Mouse (Mus musculus): ENCODE data around the gene Efhd1. TPM values are rescaled to one million over a fixed set of nuclear protein-coding genes. Genes with fewer than 3 reads are reported as not detected.

The Efhd1 gene
- total and polyA plus RNA-seq, 3 experiments, result 0.15 TPM; not detected in 2

DNA sequence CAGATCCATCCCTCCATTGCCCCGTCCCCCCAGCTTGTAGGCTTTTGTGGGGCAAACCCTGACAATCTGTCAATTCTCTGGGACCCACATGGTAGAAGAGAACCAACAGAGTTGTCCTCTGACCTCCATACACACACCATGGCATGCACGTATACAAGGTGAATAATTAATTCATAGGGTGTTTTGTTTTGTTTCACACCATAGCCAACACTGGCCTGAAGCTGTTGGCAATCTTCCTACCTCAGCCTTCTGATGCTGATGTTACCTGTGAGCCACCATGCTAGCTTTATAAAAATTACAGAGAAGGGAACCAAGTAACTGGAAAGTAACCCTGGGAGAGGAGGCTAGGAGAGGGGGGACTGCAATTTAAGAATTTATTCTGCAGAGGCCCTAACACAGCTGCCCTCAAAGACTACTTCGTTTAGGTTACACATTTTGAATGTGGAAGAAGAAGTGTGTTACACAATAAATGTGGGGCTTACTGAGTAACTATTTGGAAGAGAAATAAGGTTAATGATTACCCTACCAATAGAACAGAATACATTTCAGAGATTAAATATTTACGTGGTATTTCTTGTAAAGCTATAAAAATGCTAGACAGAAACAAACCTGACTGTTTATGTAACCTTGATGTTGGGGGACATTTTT lies 30.0 kb downstream of the Efhd1 start:
- no peak for DNase-seq (ENCODE audit: low read depth, low spot score)
- H3K27ac ChIP-seq (ENCODE audit: control insufficient read depth, low read depth, low read length), result no peak overlapping the region
- no peaks in the 10 kb centered on the region for H3K36me3 ChIP-seq (ENCODE audit: control insufficient read depth in 1 of 2, insufficient read depth in 2 of 2, low read length in 2 of 2)
- no peaks in the 10 kb centered on the region for H3K4me1 ChIP-seq (ENCODE audit: control insufficient read depth in 1 of 2, insufficient read depth in 2 of 2, low read length in 2 of 2)
- no peaks in the 10 kb centered on the region for H3K9me3 ChIP-seq (replicated peaks; ENCODE audit: insufficient read depth, low read length)
- no peak overlapping the region for H3K9ac ChIP-seq (ENCODE audit: control insufficient read depth, low read depth, low read length, poor library complexity, severe bottlenecking)
- TF ChIP-seq KAT2A (conservative IDR thresholded peaks at IDR 0.05; ENCODE audit: low read depth, low read length), result no peak
- TF ChIP-seq USF1 (IDR thresholded peaks at IDR 0.05; ENCODE audit: low read depth, low read length), result no peak
- no peak for TF ChIP-seq RCOR1 (IDR thresholded peaks at IDR 0.05; ENCODE audit: low read depth, low read length)
- TF ChIP-seq GABPA (IDR thresholded peaks at IDR 0.05; ENCODE audit: low read depth, low read length), result no peak
- TF ChIP-seq CHD1 (IDR thresholded peaks at IDR 0.05; ENCODE audit: low read depth, low read length), result no peak
- TF ChIP-seq NRF1 (IDR thresholded peaks at IDR 0.05; ENCODE audit: insufficient read depth, low read depth, low read length, poor library complexity, severe bottlenecking), result no peak
- no peak for TF ChIP-seq NELFE (IDR thresholded peaks at IDR 0.05; ENCODE audit: low read depth, low read length)
- TF ChIP-seq TBP (IDR thresholded peaks at IDR 0.05; ENCODE audit: low read depth, low read length), result no peak
- TF ChIP-seq EP300 (IDR thresholded peaks at IDR 0.05; ENCODE audit: low read depth in 1 of 2, low read length in 2 of 2), result no peak
- no peak for TF ChIP-seq CHD2 (IDR thresholded peaks at IDR 0.05; ENCODE audit: low read length)
- H3K79me2 ChIP-seq (ENCODE audit: control insufficient read depth, insufficient read depth, low read length, poor library complexity), result no peaks in the 10 kb centered on the region
- no peak overlapping the region for H3K4me3 ChIP-seq (ENCODE audit: control insufficient read depth in 1 of 2, insufficient read depth in 1 of 2, low read depth in 2 of 2, low read length in 2 of 2)
- peaks cover 0 to 4% of the 10 kb centered on the region in 2 experiments; a peak in 3 of 4 replicates for H3K27me3 ChIP-seq (ENCODE audit: control insufficient read depth in 1 of 2, insufficient read depth in 2 of 2, low read length in 2 of 2)

DNA sequence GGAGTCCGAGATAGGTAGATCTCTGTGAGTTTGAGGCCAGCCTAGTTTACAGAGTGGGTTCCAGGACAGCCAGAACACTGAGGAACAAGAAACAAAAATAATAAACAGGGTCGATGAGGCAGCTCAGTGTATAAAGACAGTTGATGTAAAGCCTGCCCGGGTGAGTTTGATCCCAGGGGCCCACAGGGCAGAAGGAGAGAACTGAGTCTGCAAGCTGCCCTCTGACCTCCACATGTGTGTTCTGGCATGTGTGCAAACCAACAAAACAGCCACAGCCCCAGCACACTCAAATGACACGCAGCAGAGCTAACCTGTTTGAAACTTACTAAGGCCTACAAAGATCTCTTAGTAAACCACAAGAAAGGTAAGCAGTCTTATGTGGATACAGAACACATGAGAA lies 30.8 kb downstream of the Efhd1 start:
- Histone ChIP-seq H3K9me3 (replicated peaks; ENCODE audit: insufficient read depth, low read length) (no peaks in the 10 kb centered on the region), H3K36me3 (ENCODE audit: control insufficient read depth in 1 of 2, insufficient read depth in 2 of 2, low read length in 2 of 2) (no peaks in the 10 kb centered on the region), H3K4me3 (ENCODE audit: control insufficient read depth in 1 of 2, insufficient read depth in 1 of 2, low read depth in 2 of 2, low read length in 2 of 2) (no peak overlapping the region), H3K4me1 (ENCODE audit: control insufficient read depth in 1 of 2, insufficient read depth in 2 of 2, low read length in 2 of 2) (no peaks in the 10 kb centered on the region), H3K9ac (ENCODE audit: control insufficient read depth, low read depth, low read length, poor library complexity, severe bottlenecking) (no peak overlapping the region), H3K27me3 (ENCODE audit: control insufficient read depth in 1 of 2, insufficient read depth in 2 of 2, low read length in 2 of 2) (peaks cover 0 to 4% of the 10 kb centered on the region in 2 experiments; a peak in 3 of 4 replicates), H3K79me2 (ENCODE audit: control insufficient read depth, insufficient read depth, low read length, poor library complexity) (no peaks in the 10 kb centered on the region), H3K27ac (ENCODE audit: control insufficient read depth, low read depth, low read length) (no peak overlapping the region)
- DNase-seq (ENCODE audit: low read depth, low spot score), result no peak
- TF ChIP-seq RCOR1 (IDR thresholded peaks at IDR 0.05; ENCODE audit: low read depth, low read length) (no peak), MAZ (IDR thresholded peaks at IDR 0.05; ENCODE audit: low read depth, low read length) (no peak), TAL1 (IDR thresholded peaks at IDR 0.05; ENCODE audit: low read length) (no peak), ZKSCAN1 (IDR thresholded peaks at IDR 0.05; ENCODE audit: low read depth, low read length) (no peak), MAX (IDR thresholded peaks at IDR 0.05; ENCODE audit: low read length) (no peak), USF1 (IDR thresholded peaks at IDR 0.05; ENCODE audit: low read depth, low read length) (no peak), GATA1 (IDR thresholded peaks at IDR 0.05; ENCODE audit: low read depth, low read length) (no peak), UBTF (IDR thresholded peaks at IDR 0.05; ENCODE audit: borderline replicate concordance, insufficient read depth, low read depth, low read length) (no peak), EP300 (IDR thresholded peaks at IDR 0.05; ENCODE audit: low read depth in 1 of 2, low read length in 2 of 2) (no peak), POLR2AphosphoS2 (IDR thresholded peaks at IDR 0.05; ENCODE audit: low read length) (no peak), KAT2A (conservative IDR thresholded peaks at IDR 0.05; ENCODE audit: low read depth, low read length) (no peak), USF2 (IDR thresholded peaks at IDR 0.05; ENCODE audit: borderline replicate concordance in 1 of 2, insufficient read depth in 1 of 2, low read depth in 1 of 2, low read length in 2 of 2) (no peak), SIN3A (IDR thresholded peaks at IDR 0.05; ENCODE audit: low read length) (no peak)
